8 mouse cellular contexts compared by ENCODE assay signal in genomic region chr11:116412904-116413630, GRCm38 (mm10). TPM values are rescaled to one million over a fixed set of nuclear protein-coding genes. Genes with fewer than 3 reads are reported as not detected.
A peak's percentile ranks its signal among the peaks of the same experiment; 100 is the strongest.
DNase-seq lines count a peak whose midpoint lies in the region; ATAC-seq and TF ChIP-seq lines count a peak whose summit lies in the region.

TSS of gene Rnf157 (minus strand) at chr11:116413032.

- 4% methylated on average over 44 of the region's 82 CpGs for WGBS in lung, postnatal 0 days

- H3K4me3 ChIP-seq in G1E (ENCODE audit: low read depth, low read length) = peak within 1 kb of the TSS; percentile 72
- H3K4me3 ChIP-seq in lung, postnatal 0 days (ENCODE audit: low read depth, low read length) = peak within 1 kb of the TSS; percentile 64

- no peak within 1 kb of the TSS for H3K27ac ChIP-seq in lung, postnatal 0 days (ENCODE audit: low read length)

- ATAC-seq in G1E (ENCODE audit: extremely low read depth, insufficient number of reproducible peaks, low FRiP score, poor library complexity, severe bottlenecking) = no peak
- peak; percentile 90 for ATAC-seq in frontal cortex, adult (ENCODE audit: low TSS enrichment)
- peak; percentile 94 for ATAC-seq in lung, postnatal 0 days

- no peak for TF ChIP-seq EP300 in lung, postnatal 0 days (IDR thresholded peaks at IDR 0.05)

- H3K36me3 ChIP-seq in G1E (replicated peaks) = no peaks in the 10 kb centered on the region
- no peaks in the 10 kb centered on the region for H3K36me3 ChIP-seq in lung, postnatal 0 days (ENCODE audit: insufficient read depth, low read length)

- H3K27me3 ChIP-seq in G1E (ENCODE audit: insufficient read depth, low read length) = peaks cover 19% of the 10 kb centered on the region
- H3K27me3 ChIP-seq in lung, postnatal 0 days (replicated peaks; ENCODE audit: insufficient read depth, low read length) = no peaks in the 10 kb centered on the region

- peaks cover 29% of the 10 kb centered on the region for H3K4me1 ChIP-seq in G1E (ENCODE audit: insufficient read depth, low read depth, low read length)
- no peaks in the 10 kb centered on the region; the same call in 1 of the 2 replicates for H3K4me1 ChIP-seq in lung, postnatal 0 days (ENCODE audit: insufficient read depth, low read depth, low read length)

- peak within 1 kb of the TSS; percentile 99 for H3K4me2 ChIP-seq in lung, postnatal 0 days (replicated peaks; ENCODE audit: low read depth, low read length)

- DNase-seq in G1E (ENCODE audit: low spot score) = peak; percentile 76
- peak; percentile 74 for DNase-seq in cerebellum, adult 9-10 months
- peak; percentile 86 for DNase-seq in heart, postnatal 4 days
- peak; percentile 87 to 92 for DNase-seq in layer of hippocampus, postnatal 10 days (ENCODE audit: low spot score in 2 of 2)
- DNase-seq in lung, postnatal 0 days (ENCODE audit: low spot score) = peak; percentile 74
- DNase-seq in ovary, postnatal 10 days (ENCODE audit: low spot score) = peak; percentile 63
- peak; percentile 87 for DNase-seq in thymus, postnatal 0 days (ENCODE audit: low spot score)

- H3K9ac ChIP-seq in lung, postnatal 0 days (replicated peaks; ENCODE audit: low read depth) = peak within 1 kb of the TSS; percentile 29

- H3K9me3 ChIP-seq in G1E (replicated peaks) = peaks cover 14% of the 10 kb centered on the region
- no peaks in the 10 kb centered on the region for H3K9me3 ChIP-seq in lung, postnatal 0 days (ENCODE audit: low read length)

- TF ChIP-seq CTCF in G1E (IDR thresholded peaks at IDR 0.05; ENCODE audit: low read depth, low read length) = no peak
- TF ChIP-seq CTCF in lung, postnatal 0 days (IDR thresholded peaks at IDR 0.05) = no peak

RNA-seq across cellular contexts. Expression of gene Rnf157, which starts in this region (rescaled TPM):
- total RNA-seq in G1E (2014; fragmentation: Nextera tagmentation) = 19.4 and 23.7 TPM in 2 replicates
- total RNA-seq in G1E (2017) = 10.0 and 10.6 TPM in 2 replicates
- 6.1 and 7.1 TPM in 2 replicates for polyA plus RNA-seq in G1E (2012)
- total RNA-seq in heart, postnatal 4 days (2021) = 10 to 100 TPM; 11.9 to 12.4 TPM
- 100 to 1,000 TPM; 184 to 186 TPM for total RNA-seq in layer of hippocampus, postnatal 10 days (2021)
- polyA plus RNA-seq in lung, postnatal 0 days (2015; fragmentation: Nextera tagmentation; extraction: Ambion mirVana) = 1.4 and 1.8 TPM in 2 replicates
- 52.3 and 56.7 TPM in 2 replicates for polyA plus RNA-seq in thymus, postnatal 0 days (2015; fragmentation: Nextera tagmentation; extraction: Ambion mirVana)

Comparison
In these comparisons a context has a peak if more than half of its experiments do, and no peak if none do; other contexts are left out.
1. RNA of gene Rnf157 (total RNA-seq): 184 to 186 TPM in layer of hippocampus, postnatal 10 days; 10.0 to 23.7 TPM in G1E and 11.9 to 12.4 TPM in heart, postnatal 4 days; every median in the first group is over 4 times any median in the second.
2. Peak in every context shown above with its lines, with median percentiles within 50 percentile points of each other: DNase-seq.